Mouse (Mus musculus): Measurements from ENCODE around the gene Urah.
A peak's percentile ranks its signal among the peaks of the same experiment; 100 is the strongest.

The Urah gene

DNA sequence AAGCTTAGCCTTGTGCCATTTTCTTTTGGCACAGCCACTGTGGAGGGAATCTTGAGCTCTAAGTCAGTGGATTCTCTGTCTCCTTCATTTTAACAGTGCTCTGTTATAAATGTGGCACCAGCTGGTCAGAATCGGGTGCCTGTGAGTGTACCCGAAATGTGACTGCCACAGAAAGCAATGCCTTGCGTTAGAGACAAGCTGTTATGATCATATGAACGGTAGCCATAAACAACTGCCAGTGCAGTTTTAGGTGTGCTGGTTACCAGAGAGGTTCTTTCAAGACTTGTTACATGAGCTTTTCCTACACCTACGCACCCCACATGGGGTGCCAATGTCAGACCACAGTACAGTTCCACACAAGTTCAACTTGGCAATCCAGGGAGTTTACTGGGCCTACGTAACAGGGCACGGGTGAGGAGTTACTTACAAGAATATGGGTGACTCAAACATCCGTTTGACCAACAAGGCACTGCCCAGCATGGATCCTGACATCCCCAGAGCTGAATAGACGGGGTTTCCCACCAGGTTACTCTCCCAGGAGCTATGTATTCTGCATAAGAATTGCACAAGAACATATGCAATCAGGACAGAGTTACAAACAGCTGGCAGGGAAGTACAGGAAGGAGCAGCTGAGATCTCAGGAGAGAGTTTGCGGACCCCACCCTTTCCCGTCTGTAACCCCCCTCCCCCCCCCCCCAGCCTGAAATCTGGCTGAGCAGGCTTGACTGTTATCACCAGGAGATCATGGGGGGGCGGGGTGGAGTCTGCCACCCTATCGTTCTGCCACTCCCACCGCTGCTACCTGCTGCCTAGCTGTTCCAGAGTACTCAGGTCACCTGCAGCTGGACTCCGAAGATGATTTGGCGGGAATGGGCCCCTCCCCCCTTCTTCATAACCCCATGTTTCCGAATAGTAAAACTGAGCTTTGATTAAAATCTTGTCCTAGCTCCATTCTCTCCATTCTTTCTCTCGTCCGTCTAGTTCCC is 6.2 kb downstream of the Urah start:
- DNase-seq (ENCODE audit: low read depth, low spot score), result no peak

- no peak for DNase-seq (ENCODE audit: low read depth, low spot score)
Observed at GRCm38 (mm10) chr7:140843806-140844205, 9.0 kb downstream of the Urah start.

DNA sequence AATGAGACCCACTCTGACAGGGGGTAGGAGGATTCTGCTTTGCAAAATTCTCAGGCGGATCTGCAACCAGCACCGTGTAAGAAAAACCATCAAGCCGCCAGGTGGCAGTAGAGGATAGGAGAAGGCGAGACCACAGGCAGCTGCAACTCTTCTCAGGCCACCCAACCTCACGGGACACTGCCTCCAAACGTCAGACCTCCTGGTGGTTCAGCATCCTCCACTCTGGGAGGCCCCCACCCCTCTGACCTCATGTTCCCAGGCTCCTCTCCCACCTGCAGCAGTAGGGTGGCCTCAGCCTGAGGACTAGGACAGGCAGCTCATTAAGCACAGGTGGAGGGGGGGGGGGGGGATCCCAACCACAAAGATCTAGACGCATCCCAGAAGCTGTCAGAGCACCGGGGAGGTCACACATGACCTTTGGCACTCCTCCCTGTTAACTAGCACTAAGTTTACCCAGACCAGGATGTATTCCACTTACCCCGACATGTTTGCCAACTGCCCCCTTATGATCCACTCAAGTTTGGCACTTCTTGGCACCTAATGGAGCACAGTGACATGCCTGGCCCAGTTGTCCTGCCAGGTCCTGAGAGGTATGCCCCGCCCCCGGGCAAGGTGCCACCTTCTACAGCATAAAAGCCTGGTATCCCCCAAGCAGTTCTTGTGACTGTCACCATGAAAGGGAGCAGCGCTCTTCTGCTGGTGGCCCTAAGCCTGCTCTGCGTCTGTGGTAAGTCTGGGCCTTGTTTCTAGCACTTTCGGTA is 10.3 kb downstream of the Urah start, which contains the start of gene Scgb1c1:
Gene Scgb1c1 (plus strand): TSS at position 643 of the 761 bp plus-strand sequence.
- DNase-seq (ENCODE audit: low read depth, low spot score), result no peak

- no peak for DNase-seq (ENCODE audit: low read depth, low spot score)
Observed at GRCm38 (mm10) chr7:140845683-140846082, 10.9 kb downstream of the Urah start.

GRCm38 (mm10) chr7:140846676-140847075 is 11.9 kb downstream of the Urah start:
- no peak for DNase-seq (ENCODE audit: low read depth, low spot score)

GRCm38 (mm10) chr7:140847755-140848580 is 13.2 kb downstream of the Urah start, which contains the start of gene Odf3:
Gene Odf3, plus strand, starts transcription at chr7:140847805.
- DNase-seq (ENCODE audit: low read depth, low spot score), result no peak

- DNase-seq (ENCODE audit: low read depth, low spot score), result no peak
Observed at GRCm38 (mm10) chr7:140848591-140848990, 13.8 kb downstream of the Urah start.

- no peak for DNase-seq (ENCODE audit: low read depth, low spot score)
Observed at GRCm38 (mm10) chr7:140851916-140852315, 17.1 kb downstream of the Urah start.

DNA sequence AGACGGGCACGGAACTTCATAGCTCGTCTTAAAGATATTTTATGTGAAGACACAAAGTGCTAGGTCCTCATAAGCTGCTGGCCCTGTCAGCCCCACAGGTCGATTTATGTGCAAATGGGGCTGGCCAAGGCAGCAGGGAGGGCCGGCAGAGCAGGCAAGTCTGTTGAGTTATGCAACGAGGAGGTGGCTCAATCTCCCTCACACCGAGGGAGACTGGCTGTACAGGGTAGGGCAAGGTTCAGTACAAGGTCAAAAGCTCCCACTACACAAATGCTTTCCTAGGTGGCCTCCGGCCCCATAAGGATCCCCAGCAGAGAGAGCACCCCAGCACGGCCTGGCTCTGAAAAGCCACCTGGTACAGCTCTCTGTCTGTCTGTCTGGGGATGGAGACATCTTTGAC is 18.6 kb downstream of the Urah start:
- no peak for DNase-seq (ENCODE audit: low read depth, low spot score)

DNA sequence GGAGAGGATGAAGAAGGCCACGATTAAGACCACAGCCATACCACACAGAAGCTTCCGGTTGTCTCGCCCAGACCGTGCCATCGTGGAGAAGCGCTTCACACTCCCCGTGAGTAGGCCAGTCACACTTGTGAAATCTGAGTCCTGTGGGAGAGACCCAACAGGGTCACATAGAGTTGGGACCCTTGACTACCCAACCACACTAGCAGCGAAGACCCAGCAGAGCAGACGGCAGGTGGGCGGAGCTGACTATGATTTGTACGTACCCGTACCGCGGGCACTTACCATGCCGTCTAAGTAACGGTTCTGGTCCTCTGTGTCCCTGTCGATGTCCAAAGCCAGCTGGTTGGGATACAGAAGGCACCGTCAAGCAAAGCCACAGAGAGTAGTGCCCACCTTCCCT is 19.7 kb downstream of the Urah start:
- DNase-seq (ENCODE audit: low read depth, low spot score), result no peak

GRCm38 (mm10) chr7:140855181-140855580 is 20.4 kb downstream of the Urah start:
- DNase-seq (ENCODE audit: low read depth, low spot score), result no peak

DNA sequence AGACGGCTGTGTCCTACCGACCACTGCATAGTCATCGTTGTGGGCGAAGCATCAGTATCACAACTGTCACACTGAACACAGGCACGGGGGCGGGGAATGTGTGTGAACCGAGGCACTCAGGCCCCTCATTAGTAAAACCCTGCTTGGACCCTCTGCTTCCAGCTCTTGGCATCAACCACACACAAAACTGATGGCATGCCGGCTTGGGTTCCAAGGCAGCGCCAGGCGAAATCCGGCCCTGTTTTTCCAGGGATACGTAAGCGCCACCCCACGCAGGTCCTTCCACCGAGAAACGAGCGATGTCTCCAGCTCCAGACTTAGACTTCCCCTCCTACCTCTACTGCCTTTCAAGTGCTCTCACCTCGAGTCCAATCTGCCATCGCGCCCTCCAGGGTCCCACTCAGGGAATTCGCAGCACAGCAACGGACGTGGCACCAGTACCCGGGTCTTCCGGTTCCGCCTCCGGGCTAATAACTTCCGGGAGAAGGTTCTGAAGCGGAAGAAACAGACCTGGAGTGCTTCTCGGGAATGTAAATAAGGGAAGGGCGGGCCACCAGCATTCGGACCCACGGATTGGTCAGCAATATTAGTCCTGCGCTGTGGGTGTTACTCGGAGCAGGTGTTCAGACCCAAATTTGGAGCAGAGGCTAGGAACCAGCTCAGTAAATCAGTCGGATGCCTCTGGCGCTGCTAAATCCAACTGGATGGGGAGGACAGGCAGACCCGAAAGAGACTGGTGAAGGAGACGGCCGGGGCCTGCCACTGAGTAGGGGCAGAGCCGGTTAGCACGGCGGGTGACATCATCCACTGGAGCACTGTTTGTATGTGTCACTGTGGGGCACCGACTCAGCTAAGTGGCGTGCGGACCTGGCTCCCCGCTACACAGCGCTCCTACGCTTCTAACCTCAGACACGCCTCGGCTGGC is 21.3 kb downstream of the Urah start, which contains the start of gene Gm45785:
Gene Gm45785 (minus strand): TSS at position 472 of the 925 bp plus-strand sequence.
- peak; percentile 83 for DNase-seq (ENCODE audit: low read depth, low spot score)

GRCm38 (mm10) chr7:140856785-140857549 is 22.1 kb downstream of the Urah start, which contains the start of gene Ric8a:
Gene Ric8a, plus strand, starts transcription at chr7:140856957.
- DNase-seq (ENCODE audit: low read depth, low spot score), result peak; percentile 54

GRCm38 (mm10) chr7:140857550-140858505 is 23.0 kb downstream of the Urah start, which contains the start of gene Bet1l:
Gene Bet1l, minus strand, starts transcription at chr7:140857577.
- DNase-seq (ENCODE audit: low read depth, low spot score), result no peak

DNA sequence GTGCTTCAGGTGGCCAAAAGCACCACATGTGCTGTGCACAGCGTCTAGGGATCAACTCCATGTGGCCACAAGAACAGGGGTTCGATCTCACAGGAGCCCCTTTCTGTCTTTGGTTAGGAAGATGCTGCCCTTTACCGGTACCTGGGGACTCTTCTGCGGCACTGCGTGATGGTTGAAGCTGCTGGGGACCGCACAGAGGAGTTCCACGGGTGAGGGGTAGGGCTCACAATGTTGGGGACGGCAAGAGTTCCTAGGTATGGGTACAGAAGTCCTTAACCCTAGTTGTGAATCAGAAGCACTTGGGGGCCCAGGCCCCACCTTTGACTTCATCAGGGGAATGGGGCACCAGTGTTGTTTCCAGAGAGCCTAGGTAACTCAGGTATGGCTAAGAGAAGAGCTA is 23.9 kb downstream of the Urah start:
- no peak for DNase-seq (ENCODE audit: low read depth, low spot score)

DNA sequence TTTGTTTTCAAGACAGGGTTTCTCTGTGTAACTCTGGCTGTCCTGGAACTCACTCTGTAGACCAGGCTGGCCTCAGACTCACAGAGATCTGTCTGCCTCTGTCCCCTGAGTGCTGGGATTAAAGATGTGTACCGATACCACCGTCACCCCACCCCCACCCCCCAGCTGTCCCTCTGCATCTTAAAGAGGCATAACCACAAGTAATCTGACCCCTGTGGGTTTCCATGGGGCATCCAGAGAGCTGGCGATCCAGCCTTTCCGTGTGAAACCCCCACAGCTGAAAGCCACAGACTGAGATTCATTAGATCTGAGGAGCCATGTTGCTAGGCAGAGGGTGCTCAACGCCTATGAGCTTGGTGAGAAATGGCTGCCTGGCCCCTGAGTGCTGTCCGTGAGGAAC is 25.2 kb downstream of the Urah start:
- DNase-seq (ENCODE audit: low read depth, low spot score), result no peak

DNA sequence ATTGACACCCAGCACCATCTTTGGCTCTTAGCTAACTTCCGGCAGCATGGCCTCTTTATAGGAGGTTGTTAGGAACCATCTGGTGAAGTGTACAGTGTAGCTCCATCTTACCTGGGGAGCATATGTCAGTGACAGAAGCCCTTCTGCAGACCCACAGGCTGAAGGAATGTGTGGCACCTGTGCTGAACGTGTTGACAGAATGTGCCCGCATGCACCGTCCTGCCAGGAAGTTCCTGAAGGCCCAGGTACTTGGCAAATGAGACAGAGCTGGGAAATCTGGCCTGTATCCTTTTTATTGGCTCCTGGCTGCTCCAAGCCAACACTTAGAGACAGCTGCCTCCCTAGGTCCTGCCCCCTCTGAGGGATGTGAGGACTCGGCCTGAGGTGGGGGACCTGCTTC is 25.9 kb downstream of the Urah start:
- DNase-seq (ENCODE audit: low read depth, low spot score), result no peak

GRCm38 (mm10) chr7:140864761-140865160 is 29.9 kb downstream of the Urah start:
- no peak for DNase-seq (ENCODE audit: low read depth, low spot score)
